Mouse (Mus musculus): ENCODE results near the gene Ankrd63.

The Ankrd63 gene

GRCm38 (mm10) chr2:118693370-118693966 is 10.3 kb downstream of the Ankrd63 start:
- no peak for DNase-seq (ENCODE audit: low spot score in 2 of 2)

- no peak for DNase-seq (ENCODE audit: low spot score in 2 of 2)
These were observed 13.9 kb downstream of the Ankrd63 start for GRCm38 (mm10) chr2:118689875-118690274.

GRCm38 (mm10) chr2:118687791-118688190 is 16.0 kb downstream of the Ankrd63 start:
- DNase-seq (ENCODE audit: low spot score in 2 of 2) = no peak

GRCm38 (mm10) chr2:118686693-118687092 is 17.1 kb downstream of the Ankrd63 start:
- DNase-seq (ENCODE audit: low spot score in 2 of 2) = no peak

- DNase-seq (ENCODE audit: low spot score in 2 of 2) = no peak
These were observed 18.7 kb downstream of the Ankrd63 start for GRCm38 (mm10) chr2:118685088-118685487.

GRCm38 (mm10) chr2:118682544-118683260 is 21.1 kb downstream of the Ankrd63 start:
- DNase-seq (ENCODE audit: low spot score in 2 of 2) = no peak

- DNase-seq (ENCODE audit: low spot score in 2 of 2) = no peak
These were observed 22.8 kb downstream of the Ankrd63 start for GRCm38 (mm10) chr2:118680926-118681325.

GRCm38 (mm10) chr2:118679577-118679976 is 24.2 kb downstream of the Ankrd63 start:
- no peak for DNase-seq (ENCODE audit: low spot score in 2 of 2)

- DNase-seq (ENCODE audit: low spot score in 2 of 2) = no peak
These were observed 25.9 kb downstream of the Ankrd63 start for GRCm38 (mm10) chr2:118677817-118678216.

GRCm38 (mm10) chr2:118676839-118677741 is 26.7 kb downstream of the Ankrd63 start:
- no peak for DNase-seq (ENCODE audit: low spot score in 2 of 2)

GRCm38 (mm10) chr2:118674500-118674899 is 29.3 kb downstream of the Ankrd63 start:
- DNase-seq (ENCODE audit: low spot score in 2 of 2) = no peak

GRCm38 (mm10) chr2:118673686-118674465 is 29.9 kb downstream of the Ankrd63 start:
- no peak for DNase-seq (ENCODE audit: low spot score in 2 of 2)

GRCm38 (mm10) chr2:118671728-118672127 is 32.0 kb downstream of the Ankrd63 start:
- no peak for DNase-seq (ENCODE audit: low spot score in 2 of 2)

- no peak for DNase-seq (ENCODE audit: low spot score in 2 of 2)
These were observed 34.0 kb downstream of the Ankrd63 start for GRCm38 (mm10) chr2:118669785-118670184.

GRCm38 (mm10) chr2:118669245-118669644 is 34.5 kb downstream of the Ankrd63 start:
- no peak for DNase-seq (ENCODE audit: low spot score in 2 of 2)

- DNase-seq (ENCODE audit: low spot score in 2 of 2) = no peak
These were observed 36.6 kb downstream of the Ankrd63 start for GRCm38 (mm10) chr2:118667181-118667580.

- no peak for DNase-seq (ENCODE audit: low spot score in 2 of 2)
These were observed 38.1 kb downstream of the Ankrd63 start for GRCm38 (mm10) chr2:118665616-118666015.

GRCm38 (mm10) chr2:118664975-118665516 is 38.7 kb downstream of the Ankrd63 start:
- DNase-seq (ENCODE audit: low spot score in 2 of 2) = no peak

GRCm38 (mm10) chr2:118663804-118664766 is 39.7 kb downstream of the Ankrd63 start:
- no peak for DNase-seq (ENCODE audit: low spot score in 2 of 2)

All from right cerebral cortex, postnatal 36 days (tissue).